Mouse (Mus musculus): ENCODE data around the gene Fbxo3. TPM values are rescaled to one million over a fixed set of nuclear protein-coding genes. Genes with fewer than 3 reads are reported as not detected.
"Not testable (repeated sequence)": the region's sequence is repeated elsewhere in the genome, so short reads cannot be mapped to it uniquely, and the experiment has no call there.

Gene Fbxo3
- total RNA-seq, 2 experiments from 2014 or later: 43.2 to 48.3 TPM

GRCm38 (mm10) chr2:104035595-104035994 lies 8.1 kb downstream of the Fbxo3 start:
- no peak for DNase-seq (ENCODE audit: low spot score in 2 of 2)

DNA sequence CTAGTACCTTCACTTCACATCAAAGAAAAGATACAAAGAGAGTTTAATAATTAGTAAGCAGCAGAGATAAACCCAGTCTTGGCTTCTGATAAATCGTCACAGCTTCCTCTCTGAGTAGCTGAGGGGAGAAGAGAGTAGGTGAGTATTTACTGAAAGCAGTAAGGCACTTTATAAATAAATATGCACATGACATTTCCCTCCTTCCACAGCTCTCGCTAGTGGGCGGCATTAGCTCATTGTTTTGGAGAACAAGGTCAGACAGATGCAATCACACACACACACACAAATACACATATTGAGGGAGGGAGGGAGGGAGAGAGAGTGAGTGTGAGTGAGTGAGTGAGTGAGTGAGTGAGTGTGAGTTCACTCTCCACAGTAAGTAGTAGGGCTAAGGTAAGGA lies 8.8 kb downstream of the Fbxo3 start:
- no peak for DNase-seq (ENCODE audit: low spot score in 2 of 2)

GRCm38 (mm10) chr2:104038236-104038635 lies 10.7 kb downstream of the Fbxo3 start:
- no peak for DNase-seq (ENCODE audit: low spot score in 2 of 2)

GRCm38 (mm10) chr2:104041632-104042031 lies 14.1 kb downstream of the Fbxo3 start:
- no peak for DNase-seq (ENCODE audit: low spot score in 2 of 2)

DNA sequence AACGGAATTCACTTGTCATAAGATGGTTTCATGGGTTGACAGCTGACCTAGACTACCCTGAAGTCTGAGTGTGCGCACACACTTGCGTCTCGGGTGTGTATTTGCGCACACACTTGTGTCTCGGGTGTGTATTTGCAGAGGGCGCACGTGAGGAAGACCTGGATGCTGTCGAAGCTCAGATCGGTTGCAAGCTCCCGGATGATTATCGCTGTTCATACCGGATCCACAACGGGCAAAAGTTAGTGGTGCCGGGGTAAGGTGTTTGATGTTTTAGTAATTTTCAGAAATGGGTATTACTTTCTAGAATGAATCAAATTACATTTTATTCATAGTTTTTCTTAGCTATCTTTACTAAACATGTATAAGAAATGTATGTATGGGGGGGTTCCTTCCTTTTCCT lies 15.2 kb downstream of the Fbxo3 start:
- no peak for DNase-seq (ENCODE audit: low spot score in 2 of 2)

- no peak for DNase-seq (ENCODE audit: low spot score in 2 of 2)
These were observed 16.3 kb downstream of the Fbxo3 start for GRCm38 (mm10) chr2:104043624-104044478.

GRCm38 (mm10) chr2:104044479-104045080 lies 17.1 kb downstream of the Fbxo3 start:
- no peak for DNase-seq (ENCODE audit: low spot score in 2 of 2)

DNA sequence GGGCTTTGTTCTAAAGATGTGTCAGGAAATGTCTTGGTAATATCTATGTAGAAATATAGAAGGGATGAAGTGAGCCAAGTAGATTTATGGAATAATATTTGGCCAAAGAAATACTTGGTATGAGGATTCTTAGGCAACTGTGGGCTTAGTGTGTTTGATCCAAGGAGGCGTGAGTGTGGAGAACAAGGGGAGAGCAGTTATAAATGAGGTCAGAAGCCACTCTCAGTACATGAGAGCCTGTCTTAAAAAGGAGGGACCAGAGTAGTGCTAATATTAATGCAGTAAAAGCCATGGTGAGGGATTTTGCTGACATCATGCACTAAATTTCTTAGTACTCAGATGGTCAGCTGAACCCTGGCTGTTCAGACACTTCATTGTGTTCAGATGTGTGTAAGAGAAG lies 30.9 kb downstream of the Fbxo3 start:
- DNase-seq (ENCODE audit: low spot score in 2 of 2): no peak

DNA sequence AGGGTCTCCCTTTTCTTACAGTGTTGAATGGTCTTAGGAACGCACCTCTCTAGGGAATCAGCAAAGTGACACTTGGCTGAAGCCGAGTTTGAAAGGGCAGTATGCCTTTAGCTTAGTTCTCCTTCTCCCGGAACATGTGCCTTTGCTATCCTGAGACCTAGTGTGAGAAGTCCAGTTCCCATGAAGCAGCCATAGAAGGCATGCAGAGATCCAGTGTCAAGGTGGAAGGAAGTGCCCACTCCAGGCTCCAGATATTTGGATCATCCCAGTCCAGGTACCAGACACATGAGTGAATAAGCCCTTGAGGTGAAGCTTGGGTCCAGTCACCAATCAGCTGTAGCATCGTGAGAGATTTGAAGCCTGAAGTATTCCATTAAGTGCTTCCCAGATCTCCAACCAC lies 31.4 kb downstream of the Fbxo3 start:
- DNase-seq (ENCODE audit: low spot score in 2 of 2): no peak

DNA sequence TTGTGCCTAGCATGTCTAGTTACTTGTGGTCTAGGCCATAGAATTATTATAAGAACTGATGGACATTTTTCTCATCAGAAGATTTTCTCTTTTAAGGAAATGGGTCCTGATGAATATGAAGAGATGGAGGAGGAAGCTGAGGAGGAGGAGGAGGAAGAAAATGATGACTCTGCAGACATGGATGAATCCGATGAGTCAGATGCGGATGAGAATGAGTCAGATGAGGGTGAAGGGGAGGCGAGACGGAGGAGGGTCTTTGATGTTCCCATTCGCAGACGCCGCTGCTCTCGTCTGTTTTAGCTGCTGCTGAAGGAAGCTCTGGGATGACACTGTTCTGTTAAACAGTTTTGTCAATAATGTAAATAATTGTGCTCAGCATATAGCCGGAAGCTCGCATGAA lies 32.3 kb downstream of the Fbxo3 start:
- no peak for DNase-seq (ENCODE audit: low spot score in 2 of 2)

GRCm38 (mm10) chr2:104060996-104061395 lies 33.5 kb downstream of the Fbxo3 start:
- no peak for DNase-seq (ENCODE audit: low spot score in 2 of 2)

DNA sequence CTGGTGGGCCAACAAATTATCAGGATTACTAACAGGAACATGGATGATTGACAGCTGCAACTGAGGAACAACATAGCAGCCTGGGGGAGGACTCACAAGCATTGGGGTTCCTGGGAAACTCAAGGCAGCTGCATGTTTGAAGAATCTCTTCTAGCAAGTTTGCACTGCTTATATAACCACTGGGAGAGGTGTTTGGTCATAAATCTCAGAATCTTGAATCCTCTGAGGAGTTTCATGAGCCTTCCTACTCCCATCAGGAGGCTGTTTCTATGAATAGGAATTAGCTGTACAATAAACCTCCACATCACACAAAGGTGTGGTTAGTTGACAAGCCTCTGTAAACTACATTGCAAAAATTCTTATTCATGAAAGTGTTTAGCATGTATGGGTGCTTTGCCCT lies 35.1 kb downstream of the Fbxo3 start:
- no peak for DNase-seq (ENCODE audit: low spot score in 2 of 2)

- no peak for DNase-seq (ENCODE audit: low spot score in 2 of 2)
These were observed 36.6 kb downstream of the Fbxo3 start for GRCm38 (mm10) chr2:104064152-104064551.

- not testable (repeated sequence) for DNase-seq (ENCODE audit: low spot score in 2 of 2)
These were observed 38.0 kb downstream of the Fbxo3 start, which contains the start of gene Gm10912 for GRCm38 (mm10) chr2:104065526-104065925. TSS of gene Gm10912 (plus strand) at chr2:104065826.

- DNase-seq (ENCODE audit: low spot score in 2 of 2): not testable (repeated sequence)
These were observed 40.9 kb downstream of the Fbxo3 start, which contains the start of gene Gm10799 for GRCm38 (mm10) chr2:104068450-104068849. TSS of gene Gm10799 (minus strand) at chr2:104068550.

- no peak for DNase-seq (ENCODE audit: low spot score in 2 of 2)
These were observed 42.2 kb downstream of the Fbxo3 start, which contains the start of gene Cd59b for GRCm38 (mm10) chr2:104069704-104070185. TSS of gene Cd59b (plus strand) at chr2:104069849.

- DNase-seq (ENCODE audit: low spot score in 2 of 2): not testable (repeated sequence)
These were observed 50.8 kb downstream of the Fbxo3 start for GRCm38 (mm10) chr2:104078285-104078684.

GRCm38 (mm10) chr2:104081436-104082050 lies 54.0 kb downstream of the Fbxo3 start:
- DNase-seq (ENCODE audit: low spot score in 2 of 2): not testable (repeated sequence)

- no peak for DNase-seq (ENCODE audit: low spot score in 2 of 2)
These were observed 55.0 kb downstream of the Fbxo3 start for GRCm38 (mm10) chr2:104082474-104082873.

- DNase-seq (ENCODE audit: low spot score in 2 of 2): not testable (repeated sequence)
These were observed 56.5 kb downstream of the Fbxo3 start for GRCm38 (mm10) chr2:104084027-104084426.

GRCm38 (mm10) chr2:104087562-104087961 lies 60.0 kb downstream of the Fbxo3 start:
- DNase-seq (ENCODE audit: low spot score in 2 of 2): not testable (repeated sequence)

DNA sequence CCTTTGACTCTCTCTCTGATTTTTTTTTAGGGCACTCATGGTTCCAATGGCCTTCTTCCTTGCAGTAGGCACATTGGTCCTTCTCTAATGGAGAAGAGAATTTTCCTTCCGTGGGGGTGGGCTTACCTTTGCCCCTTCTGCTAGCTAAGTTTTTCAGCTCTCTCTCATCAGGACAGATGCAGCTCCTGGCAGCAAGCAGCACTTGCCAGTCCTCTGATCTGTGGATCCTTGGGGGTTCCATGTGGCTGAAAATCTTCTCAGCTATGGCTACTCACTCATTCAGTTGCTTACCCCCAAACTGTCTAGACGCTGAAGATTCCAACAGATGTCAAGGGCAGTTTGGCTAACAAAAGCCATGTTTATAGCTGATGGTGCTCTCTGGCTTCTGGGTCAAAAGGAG lies 65.8 kb downstream of the Fbxo3 start:
- no peak for DNase-seq (ENCODE audit: low spot score in 2 of 2)

All from layer of hippocampus, postnatal 14 days (tissue).